Mouse (Mus musculus): ENCODE results near the gene Ly6g6e.

DNA sequence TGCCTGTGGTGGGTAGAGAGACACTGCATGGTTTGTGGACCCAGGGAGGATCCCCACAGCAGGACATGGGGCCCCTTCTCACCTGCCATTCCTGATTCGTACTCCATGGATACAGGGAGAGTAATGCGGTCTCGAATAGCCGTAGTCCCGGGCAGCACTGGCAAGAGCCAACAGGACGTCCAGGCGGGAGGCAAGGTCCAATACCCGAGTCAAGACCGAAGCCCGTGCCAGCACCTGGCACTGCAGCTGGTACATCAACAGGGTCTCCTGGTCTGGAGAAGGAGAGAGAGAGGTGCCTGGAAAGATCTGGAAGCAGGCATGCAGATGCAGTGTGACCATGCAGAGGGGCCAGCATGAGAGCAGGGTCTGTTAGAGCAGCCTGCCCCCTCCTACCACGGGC is 45.4 kb upstream of the Ly6g6e start:
- TF ChIP-seq CTCF (IDR thresholded peaks at IDR 0.05; ENCODE audit: borderline replicate concordance, insufficient read depth, low read depth, low read length) = no peak
- no peak for TF ChIP-seq POLR2A (IDR thresholded peaks at IDR 0.05; ENCODE audit: borderline replicate concordance, insufficient read depth, low read length)

Data from cerebellum, adult 2 months (tissue).